8 mouse cellular contexts compared by ENCODE assay signal in the genomic region with DNA sequence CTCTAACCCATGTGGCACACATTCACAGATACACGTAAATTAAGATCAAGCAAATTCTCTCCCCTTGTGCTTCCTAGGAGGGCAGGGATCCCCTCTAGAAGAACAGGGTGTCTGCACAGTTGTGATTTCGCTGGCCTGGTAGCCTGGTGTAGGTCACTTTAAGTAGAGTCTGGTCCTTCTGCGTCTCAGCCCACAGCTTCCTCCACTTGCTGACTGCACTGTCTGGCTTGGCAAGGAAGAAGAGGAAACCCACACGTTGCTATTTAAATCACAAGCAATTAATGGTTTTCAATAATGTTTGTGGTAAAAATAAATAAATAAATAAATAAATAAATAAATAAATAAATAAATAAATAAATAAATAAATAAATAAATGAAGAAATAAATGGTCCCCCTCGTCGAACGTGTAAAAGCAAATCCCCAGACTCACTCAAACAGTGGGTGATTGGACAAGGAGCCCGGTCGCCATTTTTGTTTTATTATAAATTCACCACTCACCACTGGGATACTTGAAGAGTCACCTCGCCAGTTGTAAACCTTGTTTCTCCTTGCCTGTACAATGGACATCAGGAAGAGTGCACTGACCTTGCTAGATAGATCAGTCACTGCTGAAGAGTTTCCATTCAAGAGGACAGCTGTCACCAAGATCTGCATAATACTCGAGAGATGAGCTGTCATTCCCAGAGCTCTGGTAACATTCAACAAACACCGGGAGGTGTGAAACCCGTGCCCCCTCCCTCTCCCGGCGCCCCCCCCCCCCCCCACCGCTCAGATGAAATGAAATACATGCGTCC.
DNase-seq lines count a peak whose midpoint lies in the region; ATAC-seq lines count a peak whose summit lies in the region.

No protein-coding gene starts in this region.

- H3K4me3 ChIP-seq in heart, embryonic 15.5 days = no peak overlapping the region; the same call in 1 of the 2 replicates
- peak overlapping the region; percentile 17 for H3K4me3 ChIP-seq in hindbrain, embryonic 12.5 days
- peak overlapping the region; percentile 50 for H3K4me3 ChIP-seq in midbrain, embryonic 10.5 days

- ATAC-seq in heart, embryonic 15.5 days (replicated peaks; ENCODE audit: insufficient number of reproducible peaks, insufficient read depth, low FRiP score, low read depth) = no peak; the same call in 1 of the 2 replicates
- peak; percentile 31 for ATAC-seq in common myeloid progenitor, adult 5-6 weeks (replicated peaks; ENCODE audit: low read depth, poor library complexity, severe bottlenecking)
- peak; percentile 59 for ATAC-seq in hindbrain, embryonic 12.5 days (ENCODE audit: low FRiP score)

- no peak for DNase-seq in heart, adult 18-20 months
- no peak for DNase-seq in midbrain, embryonic 10.5 days (ENCODE audit: low spot score)
- no peak for DNase-seq in urinary bladder, postnatal 4 days (ENCODE audit: low spot score in 2 of 2)
- DNase-seq in layer of hippocampus, adult 8-10 months (ENCODE audit: low spot score in 2 of 2) = no peak
- no peak for DNase-seq in yolk sac, embryonic 10.5 days (ENCODE audit: low spot score)

- H3K9me3 ChIP-seq in heart, embryonic 15.5 days (replicated peaks) = no peaks in the 10 kb centered on the region
- no peaks in the 10 kb centered on the region for H3K9me3 ChIP-seq in hindbrain, embryonic 12.5 days (replicated peaks)
- no peaks in the 10 kb centered on the region for H3K9me3 ChIP-seq in midbrain, embryonic 10.5 days (replicated peaks)

- peaks cover 18% of the 10 kb centered on the region for H3K4me1 ChIP-seq in heart, embryonic 15.5 days (replicated peaks)
- H3K4me1 ChIP-seq in hindbrain, embryonic 12.5 days = peaks cover 12% of the 10 kb centered on the region
- peaks cover 22% of the 10 kb centered on the region for H3K4me1 ChIP-seq in midbrain, embryonic 10.5 days

- no peak overlapping the region for H3K9ac ChIP-seq in heart, embryonic 15.5 days
- no peak overlapping the region for H3K9ac ChIP-seq in hindbrain, embryonic 12.5 days

- no peaks in the 10 kb centered on the region for H3K36me3 ChIP-seq in heart, embryonic 15.5 days
- H3K36me3 ChIP-seq in hindbrain, embryonic 12.5 days = no peaks in the 10 kb centered on the region
- no peaks in the 10 kb centered on the region for H3K36me3 ChIP-seq in midbrain, embryonic 10.5 days

- peak overlapping the region; percentile 72 for H3K4me2 ChIP-seq in heart, embryonic 15.5 days
- H3K4me2 ChIP-seq in hindbrain, embryonic 12.5 days (replicated peaks) = peak overlapping the region; percentile 57

- no peaks in the 10 kb centered on the region for H3K27me3 ChIP-seq in heart, embryonic 15.5 days
- H3K27me3 ChIP-seq in hindbrain, embryonic 12.5 days = peaks cover 11% of the 10 kb centered on the region
- peaks cover 18% of the 10 kb centered on the region for H3K27me3 ChIP-seq in midbrain, embryonic 10.5 days (ENCODE audit: low read depth, poor library complexity, severe bottlenecking)

- no peak overlapping the region for H3K27ac ChIP-seq in heart, embryonic 15.5 days
- peak overlapping the region; percentile 86 for H3K27ac ChIP-seq in hindbrain, embryonic 12.5 days
- peak overlapping the region; percentile 84 for H3K27ac ChIP-seq in midbrain, embryonic 10.5 days (replicated peaks)

- 36% methylated on average over 14 of the region's 17 CpGs for WGBS in heart, embryonic 15.5 days
- WGBS in hindbrain, embryonic 12.5 days = 44% methylated on average over 14 of the region's 17 CpGs
- WGBS in midbrain, embryonic 10.5 days = 38% methylated on average over 17 of the region's 17 CpGs
